Mouse (Mus musculus) brain, embryonic 14.5 days (tissue): ENCODE measurements around the gene Sfxn1.

Experiments used
- CTCF ChIP-seq: fragments of 200-500 bp; IDR thresholded peaks from 2 replicates; pipeline ENCODE4 v1.5.1; 2012; ENCODE audit warnings: inconsistent platforms, mild to moderate bottlenecking, moderate library complexity, borderline replicate concordance; ENCODE audit not compliant: insufficient read depth, insufficient read length; ENCODE audit errors: extremely low read depth
- POLR2A ChIP-seq: fragments of 200-500 bp; IDR thresholded peaks from 2 replicates; pipeline ENCODE4 v1.6.1; 2012; ENCODE audit warnings: mild to moderate bottlenecking, inconsistent platforms, borderline replicate concordance; ENCODE audit not compliant: poor library complexity, insufficient read depth, insufficient read length, severe bottlenecking; ENCODE audit errors: extremely low read depth

DNA sequence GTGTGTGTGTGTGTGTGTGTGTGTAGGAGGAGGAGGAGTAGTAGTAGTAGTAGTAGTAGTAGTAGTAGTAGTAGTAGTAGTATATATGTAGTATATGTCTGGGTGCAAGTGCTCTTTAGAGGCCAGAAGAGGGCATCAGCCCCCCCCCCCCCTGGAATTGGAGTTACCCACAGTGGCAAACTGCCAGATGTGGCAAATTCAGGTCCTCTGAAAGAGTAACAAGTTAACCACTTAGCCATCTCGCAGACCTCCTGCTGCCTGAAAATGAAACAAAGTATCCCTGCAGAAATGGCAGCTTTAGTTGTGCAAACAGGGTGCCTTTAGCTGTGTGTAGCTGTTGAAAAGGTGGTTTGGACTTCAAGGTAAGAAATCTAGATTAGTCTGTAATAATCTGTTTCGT lies 1.8 kb downstream of the Sfxn1 start:
- TF ChIP-seq POLR2A (no peak), CTCF (no peak)
